Mouse (Mus musculus): ENCODE data around the gene Mylk2. TPM values are rescaled to one million over a fixed set of nuclear protein-coding genes. Genes with fewer than 3 reads are reported as not detected.

Mylk2 gene
- polyA plus RNA-seq, 1 experiment from 2014 or later, result not detected

- Histone ChIP-seq H3K4me2 (replicated peaks) (no peak overlapping the region), H3K27me3 (peaks cover 11% of the 10 kb centered on the region; the same call in 1 of the 2 replicates), H3K9me3 (replicated peaks) (no peaks in the 10 kb centered on the region), H3K4me1 (peaks cover 14% of the 10 kb centered on the region), H3K36me3 (no peaks in the 10 kb centered on the region), H3K9ac (no peak overlapping the region), H3K27ac (no peak overlapping the region), H3K4me3 (no peak overlapping the region)
- ATAC-seq (ENCODE audit: low FRiP score), result no peak
- 74% methylated on average over 10 of the region's 12 CpGs for WGBS
Measured at GRCm38 (mm10) chr2:152931456-152932160, 20.5 kb downstream of the Mylk2 start.

DNA sequence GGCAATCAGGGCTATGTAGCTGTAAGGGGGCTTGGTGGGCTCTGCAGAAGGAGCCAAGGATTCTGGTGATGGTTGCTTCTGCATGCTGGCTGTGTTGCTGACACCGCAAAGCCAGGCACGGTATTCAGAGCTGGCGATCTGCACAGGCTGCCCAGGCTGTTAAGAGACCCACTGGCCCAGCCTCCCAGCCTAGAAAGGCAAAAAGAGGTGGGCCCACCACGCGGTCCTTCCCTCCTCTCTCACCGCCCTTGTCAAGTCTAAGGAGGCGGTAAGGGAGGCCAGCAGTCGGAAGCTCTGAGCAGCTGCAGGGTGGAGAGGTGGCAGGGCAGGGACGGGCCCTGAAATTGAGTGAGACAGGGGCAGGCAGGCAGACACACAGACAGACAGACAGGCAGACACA is 21.9 kb downstream of the Mylk2 start, which contains the start of gene Foxs1:
Foxs1 (minus strand) TSS at position 161 of the 400 bp plus-strand sequence.
- H3K27me3 ChIP-seq, result peaks cover 13% of the 10 kb centered on the region; the same call in 1 of the 2 replicates
- peaks cover 9% of the 10 kb centered on the region; the same call in 1 of the 2 replicates for H3K4me1 ChIP-seq
- H3K4me2 ChIP-seq (replicated peaks), result no peak within 1 kb of the TSS
- no peak within 1 kb of the TSS for H3K9ac ChIP-seq
- ATAC-seq (ENCODE audit: low FRiP score), result no peak
- H3K9me3 ChIP-seq (replicated peaks), result no peaks in the 10 kb centered on the region
- no peak within 1 kb of the TSS for H3K4me3 ChIP-seq
- 36% methylated on average over 9 of the region's 9 CpGs for WGBS
- no peak within 1 kb of the TSS for H3K27ac ChIP-seq
- H3K36me3 ChIP-seq, result no peaks in the 10 kb centered on the region

- 37% methylated on average over 5 of the region's 5 CpGs for WGBS
- ATAC-seq (ENCODE audit: low FRiP score), result no peak
Measured at GRCm38 (mm10) chr2:152933614-152934013, 22.5 kb downstream of the Mylk2 start.

GRCm38 (mm10) chr2:152939846-152940245 is 28.7 kb downstream of the Mylk2 start:
- ATAC-seq (ENCODE audit: low FRiP score), result no peak
- no peaks in the 10 kb centered on the region for H3K9me3 ChIP-seq (replicated peaks)
- peaks cover 11% of the 10 kb centered on the region for H3K4me1 ChIP-seq
- H3K4me2 ChIP-seq (replicated peaks), result no peak overlapping the region
- no peaks in the 10 kb centered on the region for H3K36me3 ChIP-seq
- no peak overlapping the region for H3K4me3 ChIP-seq
- H3K9ac ChIP-seq, result no peak overlapping the region
- peaks cover 64% of the 10 kb centered on the region for H3K27me3 ChIP-seq
- no peak overlapping the region for H3K27ac ChIP-seq
- 18% methylated on average over 4 of the region's 4 CpGs for whole genome bisulfite sequencing

More at GRCm38 (mm10) chr2:152933614-152934013, 22.5 kb downstream of the Mylk2 start:
- Histone ChIP-seq H3K4me1 (peaks cover 9% of the 10 kb centered on the region; the same call in 1 of the 2 replicates), H3K27ac (no peak overlapping the region), H3K9ac (no peak overlapping the region), H3K36me3 (no peaks in the 10 kb centered on the region), H3K4me3 (no peak overlapping the region), H3K9me3 (replicated peaks) (no peaks in the 10 kb centered on the region), H3K4me2 (replicated peaks) (no peak overlapping the region), H3K27me3 (peaks cover 15% of the 10 kb centered on the region; the same call in 1 of the 2 replicates)

- H3K27ac ChIP-seq, result no peak overlapping the region
- no peaks in the 10 kb centered on the region for H3K9me3 ChIP-seq (replicated peaks)
- no peak for ATAC-seq (ENCODE audit: low FRiP score)
- H3K9ac ChIP-seq, result no peak overlapping the region
- peaks cover 74% of the 10 kb centered on the region for H3K27me3 ChIP-seq
- no peaks in the 10 kb centered on the region for H3K36me3 ChIP-seq
- H3K4me2 ChIP-seq (replicated peaks), result no peak overlapping the region
- no peak overlapping the region for H3K4me3 ChIP-seq
- 83% methylated on average over 6 of the region's 6 CpGs for whole genome bisulfite sequencing
- H3K4me1 ChIP-seq, result peaks cover 11% of the 10 kb centered on the region
Measured at GRCm38 (mm10) chr2:152941106-152941505, 30.0 kb downstream of the Mylk2 start.

DNA sequence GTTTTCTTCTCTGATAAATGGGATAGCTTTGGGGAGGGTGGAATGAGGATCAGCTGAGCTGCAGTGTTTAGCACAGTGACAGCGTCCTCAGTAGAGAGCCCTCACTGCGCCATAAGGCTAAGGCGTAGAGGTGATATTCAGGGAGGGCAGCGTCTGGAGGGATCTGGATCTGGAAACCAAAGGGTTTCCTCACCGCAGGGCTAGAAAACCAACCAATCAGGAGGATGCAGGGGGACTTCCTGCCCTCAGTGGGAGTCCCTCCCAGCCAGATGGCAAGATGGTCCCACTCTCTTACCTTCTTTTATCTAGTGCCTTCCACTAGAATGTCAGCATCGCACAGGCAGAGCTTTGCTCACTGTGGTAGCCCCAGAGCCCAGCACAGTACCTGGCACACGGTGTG is 30.6 kb downstream of the Mylk2 start:
- no peak overlapping the region for H3K4me2 ChIP-seq (replicated peaks)
- no peak overlapping the region for H3K27ac ChIP-seq
- no peak overlapping the region for H3K9ac ChIP-seq
- H3K4me1 ChIP-seq, result peaks cover 13% of the 10 kb centered on the region
- no peak overlapping the region for H3K4me3 ChIP-seq
- H3K27me3 ChIP-seq, result peaks cover 75% of the 10 kb centered on the region
- 34% methylated on average over 7 of the region's 7 CpGs for WGBS
- H3K36me3 ChIP-seq, result no peaks in the 10 kb centered on the region
- ATAC-seq (ENCODE audit: low FRiP score), result no peak
- no peaks in the 10 kb centered on the region for H3K9me3 ChIP-seq (replicated peaks)

GRCm38 (mm10) chr2:152942898-152943515 is 31.9 kb downstream of the Mylk2 start:
- WGBS, result under 1% methylated on average over 57 of the region's 65 CpGs
- Histone ChIP-seq H3K4me1 (peaks cover 14% of the 10 kb centered on the region), H3K9me3 (replicated peaks) (no peaks in the 10 kb centered on the region), H3K4me2 (replicated peaks) (peak overlapping the region; percentile 92), H3K4me3 (peak overlapping the region; percentile 42), H3K27ac (no peak overlapping the region), H3K9ac (peak overlapping the region; percentile 59), H3K27me3 (peaks cover 83% of the 10 kb centered on the region), H3K36me3 (no peaks in the 10 kb centered on the region)
- ATAC-seq (ENCODE audit: low FRiP score), result no peak

DNA sequence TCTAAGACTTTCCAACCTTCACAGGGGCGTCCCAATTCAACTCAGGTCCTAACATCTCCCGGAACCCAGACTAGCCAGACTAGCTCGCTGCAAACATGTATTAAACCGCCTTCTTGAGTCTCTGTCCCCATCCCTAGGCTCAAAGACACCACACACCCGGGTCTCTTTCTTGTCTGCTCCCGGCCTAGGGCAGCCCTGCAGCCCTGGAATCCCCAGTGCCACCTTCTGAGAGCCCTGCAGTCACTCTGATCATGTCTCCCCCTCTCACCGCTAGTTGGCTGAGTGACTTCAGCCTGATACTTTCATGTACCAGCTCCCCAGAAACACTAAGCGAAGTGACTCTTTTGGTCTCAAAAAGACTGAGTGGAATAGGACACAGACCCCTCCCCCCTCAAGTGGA is 32.4 kb downstream of the Mylk2 start:
- H3K36me3 ChIP-seq, result no peaks in the 10 kb centered on the region
- no peaks in the 10 kb centered on the region for H3K9me3 ChIP-seq (replicated peaks)
- no peak overlapping the region for H3K27ac ChIP-seq
- 8% methylated on average over 8 of the region's 8 CpGs for WGBS
- H3K27me3 ChIP-seq, result peaks cover 87% of the 10 kb centered on the region
- peaks cover 14% of the 10 kb centered on the region for H3K4me1 ChIP-seq
- peak overlapping the region; percentile 59 for H3K9ac ChIP-seq
- ATAC-seq (ENCODE audit: low FRiP score), result 0 out of 2 replicates have a peak, but pooled peaks have one; percentile 20
- H3K4me3 ChIP-seq, result peak overlapping the region; percentile 42
- H3K4me2 ChIP-seq (replicated peaks), result peak overlapping the region; percentile 92

- no peak overlapping the region for H3K4me2 ChIP-seq (replicated peaks)
- no peak overlapping the region for H3K9ac ChIP-seq
- 59% methylated on average over 9 of the region's 9 CpGs for WGBS
- no peaks in the 10 kb centered on the region for H3K9me3 ChIP-seq (replicated peaks)
- H3K36me3 ChIP-seq, result no peaks in the 10 kb centered on the region
- H3K4me3 ChIP-seq, result no peak overlapping the region
- peaks cover 14% of the 10 kb centered on the region for H3K4me1 ChIP-seq
- peaks cover 87% of the 10 kb centered on the region for H3K27me3 ChIP-seq
- no peak for ATAC-seq (ENCODE audit: low FRiP score)
- no peak overlapping the region for H3K27ac ChIP-seq
Measured at GRCm38 (mm10) chr2:152944013-152944412, 32.9 kb downstream of the Mylk2 start.

DNA sequence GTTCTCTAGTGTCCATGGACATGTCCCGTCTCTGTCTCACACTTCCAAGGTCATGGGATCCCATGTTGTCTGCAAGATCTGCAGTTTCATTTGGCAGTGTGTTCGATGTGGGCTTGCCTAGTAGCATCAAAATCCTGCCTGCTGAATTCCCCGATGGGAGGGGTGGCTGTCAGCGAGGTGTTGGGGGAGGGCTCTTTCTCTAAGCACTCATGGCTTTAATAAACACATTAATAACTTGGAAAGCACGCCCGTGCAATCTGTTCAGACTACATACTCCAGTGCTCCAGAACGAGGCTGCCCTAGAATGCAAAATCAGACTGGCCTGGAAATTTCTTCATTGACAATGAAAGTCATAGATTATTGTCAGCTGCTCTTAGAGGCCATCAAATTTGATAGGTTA is 35.9 kb downstream of the Mylk2 start:
- Histone ChIP-seq H3K27me3 (peaks cover 94% of the 10 kb centered on the region), H3K36me3 (no peaks in the 10 kb centered on the region), H3K4me2 (replicated peaks) (no peak overlapping the region), H3K27ac (no peak overlapping the region), H3K9me3 (replicated peaks) (no peaks in the 10 kb centered on the region), H3K9ac (no peak overlapping the region), H3K4me3 (no peak overlapping the region), H3K4me1 (peaks cover 30% of the 10 kb centered on the region)
- no peak for ATAC-seq (ENCODE audit: low FRiP score)
- WGBS, result 52% methylated on average over 7 of the region's 7 CpGs

DNA sequence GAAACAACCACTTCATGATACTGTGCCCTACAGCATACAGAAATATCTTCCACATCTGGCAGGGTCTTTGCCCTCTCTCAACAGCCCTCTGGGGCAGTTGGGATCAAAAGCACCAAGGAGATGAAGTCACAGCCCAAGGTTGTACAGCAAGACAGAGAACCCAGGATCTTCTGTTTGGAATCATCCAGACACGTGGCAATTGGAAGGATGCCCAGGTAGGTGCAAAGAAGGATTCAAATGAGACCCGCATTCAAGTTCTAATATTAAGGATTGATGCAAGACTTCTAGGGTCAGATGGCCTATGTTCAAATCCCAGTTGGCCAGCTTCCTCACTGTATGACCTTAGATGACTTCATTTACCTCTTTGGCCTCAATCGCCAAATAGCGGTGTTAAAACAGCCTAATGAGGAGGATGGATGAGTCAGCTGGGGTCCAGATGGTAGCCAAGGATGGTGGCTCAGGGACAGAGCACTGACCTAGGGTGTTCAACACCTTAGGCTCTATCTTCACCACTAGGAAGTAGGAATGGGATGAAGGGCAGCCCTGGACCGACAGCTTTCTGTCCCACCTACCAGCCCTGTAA is 37.4 kb downstream of the Mylk2 start:
- Histone ChIP-seq H3K27ac (no peak overlapping the region), H3K9me3 (replicated peaks) (no peaks in the 10 kb centered on the region), H3K4me1 (peaks cover 23% of the 10 kb centered on the region), H3K4me3 (no peak overlapping the region), H3K27me3 (peaks cover 81% of the 10 kb centered on the region), H3K4me2 (replicated peaks) (no peak overlapping the region), H3K36me3 (no peaks in the 10 kb centered on the region), H3K9ac (no peak overlapping the region)
- 86% methylated on average over 5 of the region's 5 CpGs for WGBS
- no peak for ATAC-seq (ENCODE audit: low FRiP score)

DNA sequence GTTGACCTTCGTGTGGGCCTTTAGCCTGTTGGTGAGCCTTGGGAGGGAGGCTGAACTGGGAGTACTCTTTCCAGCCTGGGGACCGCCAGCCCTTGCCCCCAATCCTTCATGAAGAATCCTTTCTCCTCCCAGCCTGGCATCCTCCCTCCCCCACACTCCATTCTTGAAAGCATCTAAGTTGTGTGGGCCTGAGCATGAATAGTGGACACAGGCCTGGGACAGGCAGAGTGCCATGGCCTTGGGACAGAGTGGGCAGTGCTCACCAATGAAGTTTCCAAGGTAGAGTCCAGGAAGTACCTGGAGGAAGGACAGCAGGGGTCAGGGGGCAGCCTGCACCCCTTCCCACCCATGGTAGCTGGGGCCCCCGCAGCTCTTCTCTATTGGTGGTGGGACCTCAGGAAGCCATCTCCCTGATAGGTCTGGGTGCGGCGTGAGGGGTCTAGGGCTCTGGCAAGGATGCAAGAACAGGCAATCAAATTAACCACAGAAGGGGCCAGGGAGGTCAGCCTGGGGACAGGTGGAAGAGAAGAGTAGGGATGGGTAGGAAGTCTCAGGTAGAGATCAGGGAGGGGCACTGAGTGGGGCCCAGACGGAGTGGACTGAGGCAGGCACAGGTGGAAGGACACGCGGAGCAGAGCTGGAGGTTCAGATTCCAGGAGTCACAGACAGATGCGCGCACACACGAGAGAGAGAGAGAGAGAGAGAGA is 39.4 kb downstream of the Mylk2 start:
- 0 out of 2 replicates have a peak, but pooled peaks have one; percentile 34 for ATAC-seq (ENCODE audit: low FRiP score)
- Histone ChIP-seq H3K36me3 (no peaks in the 10 kb centered on the region), H3K9me3 (replicated peaks) (no peaks in the 10 kb centered on the region), H3K27ac (no peak overlapping the region), H3K4me1 (peaks cover 23% of the 10 kb centered on the region), H3K4me2 (replicated peaks) (peak overlapping the region; percentile 96), H3K27me3 (peaks cover 67% of the 10 kb centered on the region), H3K9ac (peak overlapping the region; percentile 65; the same call in 1 of the 2 replicates), H3K4me3 (peak overlapping the region; percentile 53)
- 40% methylated on average over 11 of the region's 11 CpGs for WGBS

All from hindbrain, embryonic 12.5 days (tissue).